Mouse (Mus musculus): ENCODE measurements around the gene Arrb1.

GRCm38 (mm10) chr7:99547584-99548487 is 12.6 kb downstream of the Arrb1 start:
- TF ChIP-seq CTCF (IDR thresholded peaks at IDR 0.05; ENCODE audit: control insufficient read depth, insufficient read depth, insufficient replicate concordance, low read depth, low read length) (no peak), POLR2A (IDR thresholded peaks at IDR 0.05; ENCODE audit: control insufficient read depth, low read depth, low read length) (no peak)

All from testis, adult 2 months (tissue).